Mouse (Mus musculus): ENCODE data around the gene Enah.

Enah gene

DNA sequence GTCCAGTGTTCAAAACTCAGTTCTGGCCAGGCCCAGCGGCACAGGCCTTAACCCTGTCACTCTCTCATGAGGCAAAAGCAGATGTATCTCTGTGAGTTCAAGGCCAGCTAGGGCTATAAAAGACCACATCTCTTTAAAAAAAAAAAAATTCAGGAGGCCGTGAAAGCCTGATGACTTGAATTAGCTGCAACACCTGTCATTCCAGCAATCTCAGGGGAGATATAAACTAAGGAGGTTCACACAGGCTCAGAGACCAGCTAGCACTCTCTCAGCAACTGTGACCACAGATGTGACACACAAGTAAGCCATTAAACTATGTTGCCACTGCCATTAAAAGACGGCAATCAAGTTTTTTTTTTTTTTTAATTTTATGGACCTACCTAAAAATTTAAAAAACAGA is 56.0 kb downstream of the Enah start:
- no peak for DNase-seq (ENCODE audit: low read depth, low spot score)

DNA sequence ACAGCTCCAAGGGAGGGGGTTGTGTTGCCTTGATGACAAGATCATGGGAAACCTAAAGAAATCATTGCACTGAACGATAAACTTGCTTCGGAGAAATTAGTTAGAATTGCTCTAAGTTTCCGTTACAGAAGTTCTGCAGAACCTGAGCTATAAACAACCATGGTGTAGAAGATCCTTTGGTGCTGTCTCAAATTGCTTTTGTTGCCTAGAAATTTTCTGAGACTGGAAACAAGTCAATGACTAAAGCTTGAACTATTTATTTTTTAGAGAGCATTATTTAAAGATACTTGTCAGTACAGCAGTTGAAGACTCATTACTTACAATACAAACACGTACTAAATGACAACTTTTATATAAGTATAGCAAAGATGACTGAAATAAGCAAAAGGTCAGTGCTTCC is 56.4 kb downstream of the Enah start:
- no peak for DNase-seq (ENCODE audit: low read depth, low spot score)

DNA sequence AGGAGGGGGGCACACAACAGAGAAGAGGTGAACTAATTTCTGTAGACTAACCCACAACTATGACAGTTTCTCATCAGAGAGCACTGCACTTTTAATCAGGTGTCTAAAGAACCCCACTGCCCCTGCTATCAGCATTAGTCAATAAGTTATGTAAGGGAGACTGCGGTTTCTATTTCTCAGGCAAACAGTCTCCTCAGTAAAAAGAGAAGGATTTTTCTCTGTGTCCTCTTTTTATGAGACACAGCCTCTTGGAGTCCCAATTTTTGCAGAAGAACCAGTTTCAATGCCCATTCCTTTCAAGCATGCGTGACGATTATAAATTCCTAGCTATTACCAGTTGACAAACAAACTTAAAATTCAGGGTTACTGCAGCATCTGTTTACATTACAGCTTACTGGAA is 59.4 kb downstream of the Enah start:
- DNase-seq (ENCODE audit: low read depth, low spot score) = no peak

DNA sequence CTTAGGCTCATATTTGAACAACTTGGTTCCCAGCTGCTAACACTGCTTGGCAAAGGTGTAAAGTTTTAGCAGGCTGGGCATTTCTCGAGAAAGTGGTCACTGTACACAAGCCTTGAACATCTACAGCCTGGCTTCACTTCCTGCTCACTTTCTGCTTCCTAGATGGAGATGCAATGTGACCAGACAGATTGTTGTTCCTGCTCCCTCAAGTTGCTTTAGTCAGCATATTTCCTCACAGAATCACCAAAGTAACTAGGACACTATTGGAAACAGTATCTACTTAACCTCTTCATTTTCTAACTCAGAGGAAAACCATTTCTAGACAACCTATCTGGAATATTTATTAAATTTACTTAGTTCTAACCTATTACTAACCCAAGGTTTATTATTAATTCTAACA is 61.4 kb downstream of the Enah start:
- DNase-seq (ENCODE audit: low read depth, low spot score) = no peak

DNA sequence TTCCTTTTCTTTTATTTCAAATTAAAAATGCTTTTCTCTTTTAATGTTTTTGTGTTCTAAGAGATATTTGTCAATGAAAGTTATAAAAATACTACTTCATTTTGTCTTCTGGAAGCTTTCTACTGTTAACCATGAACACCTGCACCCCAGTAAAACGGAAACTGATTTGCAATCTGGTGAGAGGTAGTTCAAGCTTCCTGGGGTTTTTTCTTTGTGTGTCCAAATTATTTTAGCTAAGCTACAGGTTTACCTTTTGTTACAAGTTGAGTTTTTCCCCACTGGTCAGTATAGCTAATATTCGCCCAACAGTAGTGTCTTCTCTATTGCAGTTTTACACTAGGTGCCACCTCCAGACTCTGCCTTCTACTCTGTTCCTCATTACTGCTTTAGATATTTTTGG is 62.1 kb downstream of the Enah start:
- DNase-seq (ENCODE audit: low read depth, low spot score) = no peak

DNA sequence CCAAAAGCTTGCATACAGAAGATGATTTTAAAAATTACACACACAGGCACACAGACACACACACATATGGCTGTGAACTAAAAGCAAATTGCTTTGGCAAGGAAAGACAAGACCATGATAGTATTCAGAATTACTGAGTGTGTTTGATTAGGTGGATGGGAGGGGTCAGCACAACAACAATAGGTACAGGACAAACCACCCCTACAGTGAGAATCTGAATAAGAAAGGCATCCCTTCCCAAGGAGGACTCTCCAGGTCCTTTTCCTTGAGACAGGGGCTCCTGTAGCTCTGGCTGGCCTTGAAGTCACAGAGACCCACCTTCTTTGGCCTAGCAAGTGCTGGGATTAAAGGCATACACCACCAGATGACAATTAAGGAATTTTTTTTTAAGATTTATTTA is 66.2 kb downstream of the Enah start:
- peak; percentile 96 for DNase-seq (ENCODE audit: low read depth, low spot score)

DNA sequence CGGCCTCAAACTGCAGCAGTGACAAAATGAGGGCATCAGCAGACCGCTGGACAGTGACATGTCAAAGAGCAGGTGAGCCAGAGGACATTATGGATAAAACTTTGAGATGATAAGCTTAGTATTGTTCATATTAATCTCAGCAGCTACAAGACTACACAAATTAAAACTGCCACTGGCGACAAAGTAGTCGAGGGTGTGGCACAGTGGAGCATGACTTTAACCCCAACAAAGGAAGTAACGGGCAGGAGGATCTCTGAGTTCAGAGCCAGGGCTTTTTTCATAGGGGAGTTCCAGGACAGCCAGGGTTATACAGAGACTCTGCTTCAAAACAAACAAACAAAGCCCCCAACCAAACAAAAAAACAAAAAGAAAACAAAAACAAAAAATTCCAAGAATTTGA is 68.5 kb downstream of the Enah start:
- DNase-seq (ENCODE audit: low read depth, low spot score) = peak; percentile 39

DNA sequence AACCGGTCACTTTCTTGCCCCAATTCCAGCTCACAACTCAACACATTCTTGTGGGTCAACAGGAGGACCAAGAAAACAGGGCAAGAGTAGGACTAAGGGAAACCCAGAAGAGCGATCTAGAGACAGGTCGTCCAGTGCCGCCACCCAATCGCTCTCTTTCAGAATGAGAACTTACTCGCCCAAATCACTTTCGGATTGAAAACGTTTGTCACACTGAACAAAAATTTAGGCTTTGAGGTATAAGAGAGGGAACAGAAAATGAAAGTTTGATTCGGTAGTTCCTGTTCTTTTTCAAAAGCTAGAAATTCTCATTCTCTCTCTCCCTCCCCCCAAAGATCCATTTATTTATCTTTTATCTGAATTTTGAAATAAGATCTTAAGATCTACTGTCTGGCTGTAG is 69.1 kb downstream of the Enah start:
- no peak for DNase-seq (ENCODE audit: low read depth, low spot score)

DNA sequence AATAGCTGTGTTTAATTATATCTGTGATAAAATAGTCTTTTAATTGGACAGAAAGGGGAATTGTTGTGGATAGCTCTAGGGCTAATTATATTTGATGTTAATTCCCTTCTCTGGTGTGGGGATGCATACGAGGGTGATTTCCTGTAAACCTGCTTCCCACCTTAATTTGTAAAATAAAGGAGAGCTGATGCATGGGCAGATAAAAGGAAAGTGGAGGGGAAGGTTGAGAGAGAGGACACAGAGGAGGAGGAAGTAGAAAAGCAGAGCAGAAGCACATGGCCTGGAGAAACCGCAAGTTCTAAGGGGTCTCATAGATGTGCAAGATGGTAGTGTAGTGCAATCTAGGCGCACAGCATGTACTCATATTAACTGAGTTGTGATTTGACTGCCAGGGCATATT is 71.6 kb downstream of the Enah start:
- peak; percentile 81 for DNase-seq (ENCODE audit: low read depth, low spot score)

DNA sequence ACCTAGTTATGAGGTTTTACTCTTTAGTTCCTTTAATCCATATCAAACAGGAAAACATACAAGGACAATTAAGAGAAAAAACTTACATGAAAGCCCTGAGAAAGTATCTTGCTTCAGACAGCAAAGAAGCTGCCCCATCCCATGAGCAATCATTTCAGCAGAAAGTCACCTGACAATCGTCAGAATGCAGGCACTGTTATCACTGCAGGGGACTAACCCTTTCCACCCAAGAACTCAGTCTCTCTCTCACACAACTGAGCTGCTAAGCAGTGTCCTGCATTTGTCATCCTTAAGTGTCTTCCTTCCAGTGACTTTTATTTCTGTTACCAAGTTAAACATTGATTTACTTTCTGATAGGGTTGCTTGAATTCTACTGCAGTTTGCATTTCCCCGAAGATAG is 82.7 kb downstream of the Enah start:
- DNase-seq (ENCODE audit: low read depth, low spot score) = peak; percentile 53

DNA sequence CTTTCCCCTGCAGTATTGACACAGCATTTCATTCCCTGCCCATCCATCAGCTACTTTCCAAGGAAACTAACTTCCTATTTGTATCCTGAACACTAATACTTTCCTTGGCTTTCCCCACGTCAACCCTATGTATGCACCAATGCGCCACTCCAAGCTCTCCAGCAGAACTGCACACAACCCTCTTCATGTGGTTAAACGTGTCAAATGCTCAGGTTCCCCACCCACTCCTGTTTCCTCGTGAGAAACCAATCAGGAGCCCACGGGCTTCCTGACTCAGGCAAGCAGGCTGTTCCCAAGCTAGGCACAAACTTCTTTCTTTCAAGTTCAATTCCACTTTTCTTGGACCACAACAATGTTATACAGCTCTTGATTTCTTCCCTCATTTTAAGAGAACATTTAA is 91.4 kb downstream of the Enah start:
- DNase-seq (ENCODE audit: low read depth, low spot score) = no peak

DNA sequence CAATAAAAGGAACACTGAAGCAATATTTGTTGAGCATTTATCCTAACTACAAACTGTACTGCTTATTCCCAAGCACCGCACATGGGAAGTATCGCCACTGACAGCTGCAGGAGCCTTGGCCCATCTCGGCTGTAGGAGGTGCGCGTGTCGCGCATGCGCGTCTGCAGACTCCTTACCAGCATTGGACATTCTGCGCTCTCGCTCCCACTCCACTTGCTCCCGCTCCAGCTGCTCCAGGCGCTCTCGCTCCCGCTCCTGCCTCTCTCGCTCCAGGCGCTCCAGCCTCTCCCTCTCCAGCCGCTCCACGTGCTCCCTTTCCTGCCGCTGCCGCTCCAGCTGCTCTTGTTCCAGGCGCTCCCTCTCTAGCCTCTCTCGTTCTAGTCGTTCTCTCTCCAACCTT is 96.4 kb downstream of the Enah start:
- DNase-seq (ENCODE audit: low read depth, low spot score) = peak; percentile 99

DNA sequence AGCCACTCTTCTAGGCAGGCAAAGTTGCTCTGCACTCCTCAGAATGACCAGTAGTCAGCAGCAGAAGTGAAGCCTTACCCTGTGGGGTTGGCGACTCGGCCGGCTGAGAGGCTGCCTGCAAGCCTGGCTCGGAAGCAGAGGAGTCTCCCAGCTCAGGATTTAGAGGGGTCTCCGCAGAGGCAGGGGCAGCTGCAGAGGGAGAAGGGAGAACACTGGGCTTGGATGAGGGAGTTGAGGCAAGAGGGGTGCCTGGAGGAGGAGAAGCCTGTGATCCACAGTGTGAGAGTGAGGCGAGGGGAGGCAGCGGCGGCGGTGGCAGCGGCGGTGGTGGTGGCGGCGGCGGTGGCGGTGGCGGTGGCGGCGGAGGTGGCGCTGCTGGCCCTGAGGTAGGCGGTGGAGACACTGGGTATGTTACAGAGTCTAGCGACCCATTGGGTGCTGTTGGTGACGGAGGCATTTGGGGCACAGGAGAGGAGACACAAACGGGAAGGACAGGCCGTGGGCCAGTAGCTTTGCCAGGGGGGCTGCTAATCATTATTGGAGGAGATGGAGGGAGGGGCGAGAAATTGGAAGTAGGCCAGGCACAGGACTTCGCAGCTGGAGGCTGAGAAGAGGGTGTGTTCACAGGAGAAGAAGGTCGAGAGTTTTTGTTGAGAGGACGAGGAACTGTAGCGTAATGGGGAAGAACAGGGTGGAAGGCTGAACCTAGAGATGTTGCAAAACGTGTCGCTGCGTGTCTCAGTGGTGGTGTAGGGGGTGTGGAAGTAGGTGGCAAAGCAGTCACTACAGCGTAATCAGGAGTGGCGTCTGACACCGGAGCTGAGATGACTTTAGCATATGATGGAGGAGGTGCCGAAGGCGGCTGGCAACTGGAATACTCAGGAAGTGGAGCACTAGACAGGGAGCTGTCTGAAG is 98.0 kb downstream of the Enah start:
- DNase-seq (ENCODE audit: low read depth, low spot score) = peak; percentile 86

DNA sequence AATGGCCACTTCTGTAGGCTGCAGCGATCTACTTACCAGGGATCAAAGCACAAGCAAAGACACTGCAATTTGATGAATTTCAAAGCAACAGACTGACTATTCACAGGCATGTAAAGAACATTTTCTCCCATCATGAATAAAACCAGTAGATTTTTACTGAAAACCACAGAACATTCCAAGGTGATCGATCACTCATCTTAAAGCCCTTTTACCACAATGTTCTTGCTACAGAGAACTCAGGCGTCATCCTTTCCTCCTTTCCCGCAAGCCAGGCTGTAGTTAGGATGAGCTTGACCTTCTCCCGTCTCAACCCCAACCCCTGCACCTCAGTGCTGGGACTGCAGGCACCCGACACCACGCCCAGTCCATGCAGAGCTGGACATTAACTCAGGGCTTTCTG is 107.9 kb downstream of the Enah start:
- no peak for DNase-seq (ENCODE audit: low read depth, low spot score)

DNA sequence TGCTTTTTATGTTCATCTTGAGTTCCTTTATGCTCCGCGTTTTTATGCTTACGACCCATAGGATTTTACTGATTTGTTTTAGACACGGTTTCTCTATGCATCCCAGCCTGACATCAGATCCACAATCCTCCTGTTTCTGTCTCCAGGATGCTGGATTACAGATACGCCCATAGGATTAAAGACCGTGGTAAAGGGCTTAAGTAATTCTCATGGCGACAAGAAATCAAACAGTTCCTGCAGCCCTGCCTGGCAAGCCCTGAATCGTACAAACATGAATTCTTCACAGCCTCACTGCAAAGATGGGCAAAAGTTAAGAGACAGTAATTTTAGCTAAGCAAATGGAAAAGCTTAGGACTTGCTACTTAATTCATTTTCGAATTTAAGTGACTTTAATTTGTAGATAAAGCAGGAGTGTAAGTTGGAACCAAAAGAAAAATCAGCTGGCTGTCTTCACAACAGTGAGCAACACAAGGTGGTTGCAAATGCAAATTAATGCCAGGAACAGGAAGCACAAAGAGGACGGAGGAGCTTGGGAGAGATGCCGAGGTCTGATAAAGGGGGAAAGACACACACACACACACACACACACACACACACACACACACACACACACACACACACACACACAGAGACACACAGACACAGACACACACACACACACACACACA is 118.0 kb downstream of the Enah start:
- no peak for DNase-seq (ENCODE audit: low read depth, low spot score)

DNA sequence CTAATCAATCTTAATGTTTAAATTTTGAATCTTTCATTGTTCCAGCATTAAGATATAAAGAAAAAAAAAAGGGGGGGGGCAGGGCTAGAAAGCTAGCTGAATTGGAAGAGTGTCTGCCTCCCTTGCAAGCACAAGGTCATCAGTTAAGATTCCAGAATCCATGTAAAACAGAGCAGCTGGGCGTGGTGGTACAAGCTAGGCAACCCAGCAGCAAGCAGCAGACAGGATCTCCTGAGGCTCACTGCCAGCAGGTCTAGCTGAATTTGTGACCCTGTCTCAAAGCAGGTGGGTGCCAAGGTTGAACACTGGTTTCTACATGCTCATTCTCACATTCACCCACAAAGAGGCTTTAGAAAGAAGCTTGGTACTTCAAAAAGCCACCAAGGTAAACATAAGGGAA is 118.9 kb downstream of the Enah start:
- DNase-seq (ENCODE audit: low read depth, low spot score) = peak; percentile 83

DNA sequence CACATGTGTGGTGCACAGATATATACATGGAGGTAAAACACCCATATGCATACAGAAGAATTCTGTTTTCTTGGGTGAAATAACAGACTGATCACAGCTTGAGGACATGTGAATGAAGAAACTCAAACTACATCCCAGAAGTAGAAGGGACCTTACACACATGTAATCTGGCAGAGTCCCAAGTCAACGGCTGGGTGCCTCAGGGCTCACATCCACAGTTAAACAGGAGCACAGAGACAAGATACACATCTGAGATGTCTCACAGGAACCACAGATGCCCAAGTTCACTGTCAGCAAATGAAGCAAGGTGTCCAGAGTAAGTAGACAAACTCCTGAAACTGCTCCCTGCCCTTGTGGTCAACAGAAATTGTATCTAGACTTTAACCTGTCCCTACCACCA is 120.8 kb downstream of the Enah start:
- DNase-seq (ENCODE audit: low read depth, low spot score) = no peak

DNA sequence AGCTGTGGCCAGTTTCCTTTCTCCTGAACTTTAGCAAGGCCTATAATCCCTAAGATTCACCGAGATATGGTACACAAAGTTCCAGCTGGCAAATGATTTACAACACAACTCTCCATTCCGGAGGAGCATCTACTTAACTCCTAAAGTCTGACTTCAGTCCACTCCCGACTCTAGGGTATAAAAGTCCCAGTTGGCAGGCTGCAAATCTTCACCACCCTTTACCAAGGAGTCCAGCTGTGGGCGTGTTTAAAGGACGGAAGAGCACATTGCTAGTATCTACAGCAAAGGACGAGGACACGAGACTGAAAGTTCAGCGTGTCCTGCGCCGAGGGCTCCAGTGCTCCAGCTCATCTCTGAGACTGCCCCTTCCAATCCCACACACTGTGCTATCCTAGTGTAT is 122.8 kb downstream of the Enah start:
- no peak for DNase-seq (ENCODE audit: low read depth, low spot score)

DNA sequence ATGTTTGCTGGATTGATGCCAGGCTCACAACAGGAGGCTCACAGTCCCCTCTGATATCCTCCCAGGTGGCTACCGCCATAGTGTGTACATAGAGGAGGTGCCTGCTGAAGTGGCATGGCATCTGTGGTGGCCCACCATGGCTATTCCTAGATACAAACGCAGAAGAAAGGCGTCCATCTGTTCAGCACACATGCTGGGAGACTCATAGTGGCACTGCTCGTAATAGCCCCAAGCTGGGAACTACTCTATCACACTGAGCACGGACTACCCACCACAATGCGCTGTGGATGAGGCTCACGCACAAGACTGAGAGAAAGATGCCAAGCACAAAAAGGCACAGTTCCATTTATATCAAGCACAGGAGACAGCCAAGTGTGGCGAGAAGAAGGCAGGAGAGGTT is 126.1 kb downstream of the Enah start:
- DNase-seq (ENCODE audit: low read depth, low spot score) = no peak

DNA sequence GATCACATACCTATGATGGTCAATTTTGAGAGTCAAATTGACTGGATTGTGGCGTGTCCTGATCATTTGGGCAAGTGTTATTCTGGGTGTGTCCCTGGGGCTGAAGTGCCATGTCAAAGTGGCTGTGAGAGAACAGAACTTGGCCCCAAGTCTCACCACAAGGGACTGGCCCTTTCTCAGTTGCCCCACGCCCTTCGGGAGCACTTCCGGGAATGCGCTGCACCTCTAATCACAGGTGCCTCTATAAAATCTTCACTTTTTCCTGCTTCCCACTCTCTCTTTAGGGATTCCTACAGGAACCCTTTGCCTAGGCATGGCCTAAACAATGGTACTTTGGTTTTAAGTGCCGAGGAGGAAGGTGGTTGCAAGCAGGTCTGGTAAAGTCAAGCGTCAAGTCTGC is 130.1 kb downstream of the Enah start:
- DNase-seq (ENCODE audit: low read depth, low spot score) = no peak

DNA sequence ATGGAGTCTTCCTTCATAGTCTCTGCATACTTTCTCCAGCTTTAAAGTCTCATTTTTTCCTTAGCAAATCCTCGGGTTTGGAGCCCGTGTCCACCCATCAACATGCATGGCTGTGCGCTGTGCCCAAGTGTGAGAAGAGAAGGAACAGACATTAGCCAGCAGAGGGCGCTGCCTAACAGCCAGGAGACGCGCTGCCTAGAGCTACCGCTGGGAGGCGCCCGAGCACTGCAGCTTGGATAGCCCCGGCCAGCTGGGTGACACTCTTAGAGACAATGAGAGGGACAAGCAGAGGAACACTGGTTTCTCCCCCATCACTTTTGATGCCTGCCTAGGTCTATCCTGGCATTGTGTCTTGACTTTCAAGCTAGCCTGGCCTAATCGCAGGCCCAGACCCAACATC is 131.0 kb downstream of the Enah start:
- peak; percentile 90 for DNase-seq (ENCODE audit: low read depth, low spot score)

DNA sequence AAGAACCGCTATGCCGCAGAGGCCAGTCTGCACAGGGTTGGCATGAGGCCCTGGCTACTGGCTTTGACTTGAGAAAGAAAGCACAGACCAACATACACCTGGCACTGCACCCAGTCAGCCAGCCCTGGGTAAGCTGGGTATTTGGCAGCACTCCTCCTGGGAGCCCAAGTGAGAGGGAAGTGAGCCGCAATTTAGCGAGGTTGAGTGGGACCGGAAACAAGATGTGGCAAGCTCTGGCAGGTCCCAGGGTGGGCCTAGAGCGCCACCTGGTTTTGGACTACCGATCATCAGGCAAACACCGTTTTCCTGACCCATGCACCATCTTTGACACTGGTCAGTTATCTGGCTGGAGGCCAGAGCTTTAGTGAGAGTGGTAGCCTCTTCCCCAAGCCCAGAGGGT is 138.3 kb downstream of the Enah start:
- DNase-seq (ENCODE audit: low read depth, low spot score) = peak; percentile 88

DNA sequence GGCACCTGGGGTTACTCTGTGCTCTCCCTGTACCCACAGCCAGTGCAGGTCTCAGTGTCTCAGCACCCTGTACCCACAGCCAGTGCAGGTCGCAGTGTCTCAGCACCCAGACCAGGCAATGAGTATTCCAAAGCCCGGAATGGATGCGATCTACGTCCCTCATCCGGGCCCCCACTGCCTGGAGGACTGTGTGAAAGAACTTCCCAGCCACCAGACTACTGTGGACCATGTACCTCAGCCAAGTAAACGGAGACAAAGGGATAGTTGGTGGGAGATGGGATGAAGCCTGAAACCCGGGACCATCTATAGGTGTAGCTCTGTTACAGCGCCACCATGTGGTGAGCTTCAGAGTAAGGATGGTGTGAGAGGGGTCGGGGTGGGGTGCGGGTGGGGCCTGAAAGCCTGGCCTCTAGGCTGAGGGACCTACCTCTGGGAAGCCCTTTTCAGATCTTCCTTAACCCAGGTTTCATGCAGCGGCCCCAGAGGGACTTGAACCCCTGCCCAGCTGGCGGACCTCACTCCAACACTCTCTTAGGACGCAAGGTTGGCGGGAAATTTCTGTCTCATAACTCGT is 139.0 kb downstream of the Enah start:
- DNase-seq (ENCODE audit: low read depth, low spot score) = peak; percentile 93

Data from ES-CJ7 (cell line).